ENCODE assay signal across 24 mouse cellular contexts in genomic region chr7:135527169-135527568, GRCm38 (mm10). TPM values are rescaled to one million over a fixed set of nuclear protein-coding genes. Genes with fewer than 3 reads are reported as not detected.
A peak's percentile ranks its signal among the peaks of the same experiment; 100 is the strongest.
DNase-seq lines count a peak whose midpoint lies in the region; ATAC-seq and TF ChIP-seq lines count a peak whose summit lies in the region.
"Had no signal": no experiment of that assay in that cellular context is flagged by ENCODE, and none has a peak within 500 bp of the region (broad histone marks: within the 10 kb centered on the region; RNA-seq: fewer than 3 reads in every experiment).

No protein-coding gene starts in this region.

- H3K4me1 ChIP-seq in kidney, embryonic 16.5 days (ENCODE audit: insufficient read depth, low read length): peaks cover 22% of the 10 kb centered on the region
- peaks cover 18% of the 10 kb centered on the region for H3K4me1 ChIP-seq in intestine, embryonic 16.5 days (ENCODE audit: control insufficient read depth, insufficient read depth, low read length)
- H3K4me1 ChIP-seq in small intestine, adult 2 months (ENCODE audit: control insufficient read depth, insufficient read depth, insufficient read length, low read length): peaks cover 21% of the 10 kb centered on the region
- H3K4me1 ChIP-seq: heart, embryonic 15.5 days had no signal

- H3K9me3 ChIP-seq in kidney, embryonic 16.5 days (ENCODE audit: low read length): no peaks in the 10 kb centered on the region
- H3K9me3 ChIP-seq in intestine, embryonic 16.5 days (ENCODE audit: control insufficient read depth, low read length): no peaks in the 10 kb centered on the region
- H3K9me3 ChIP-seq: embryonic facial prominence, embryonic 13.5 days; forebrain, embryonic 13.5 days; heart, embryonic 15.5 days; hindbrain, embryonic 10.5 days had no signal

- 38% methylated on average over 3 of the region's 3 CpGs for WGBS in kidney, embryonic 16.5 days
- 46% methylated on average over 3 of the region's 3 CpGs for WGBS in intestine, embryonic 16.5 days
- 15% methylated on average over 3 of the region's 3 CpGs for WGBS in small intestine, adult 2 months

- H3K4me2 ChIP-seq in kidney, embryonic 16.5 days (replicated peaks; ENCODE audit: low read depth, low read length): no peak overlapping the region; the same call in 1 of the 2 replicates
- H3K4me2 ChIP-seq in intestine, embryonic 16.5 days (ENCODE audit: low read depth, low read length): peak overlapping the region; percentile 44
- H3K4me2 ChIP-seq: embryonic facial prominence, embryonic 13.5 days; forebrain, embryonic 13.5 days; heart, embryonic 11.5 days; heart, embryonic 15.5 days; hindbrain, embryonic 14.5 days had no signal

- no peak overlapping the region for H3K27ac ChIP-seq in kidney, embryonic 16.5 days (ENCODE audit: low read length)
- H3K27ac ChIP-seq in intestine, embryonic 16.5 days (ENCODE audit: low read length): peak overlapping the region; percentile 42; the same call in 1 of the 2 replicates
- peak overlapping the region; percentile 92 for H3K27ac ChIP-seq in small intestine, adult 2 months (ENCODE audit: insufficient read depth, low read depth, low read length)
- H3K27ac ChIP-seq: embryonic facial prominence, embryonic 13.5 days; forebrain, embryonic 13.5 days; heart, adult 2 months; heart, embryonic 15.5 days; hindbrain, embryonic 10.5 days; hindbrain, embryonic 14.5 days had no signal

- no peak for ATAC-seq in kidney, embryonic 16.5 days (ENCODE audit: low FRiP score, low TSS enrichment)
- ATAC-seq in intestine, embryonic 16.5 days: no peak
- ATAC-seq in erythroid progenitor cell, adult 5-6 weeks (replicated peaks; ENCODE audit: low FRiP score, poor library complexity, severe bottlenecking): no peak
- ATAC-seq: forebrain, embryonic 13.5 days; forebrain, postnatal 0 days had no signal

- no peak for DNase-seq in kidney, adult 8-10 months
- DNase-seq in MEL-GATA-1-ER (ENCODE audit: extremely low read depth, low read depth): peak; percentile 49
- no peak for DNase-seq in ovary, postnatal 36 days (ENCODE audit: low spot score)
- DNase-seq: adrenal gland, postnatal 10 days; cerebellum, adult 11 months; cerebellum, adult 8-10 months; cerebellum, postnatal 25 days; forebrain, postnatal 0 days; gastrocnemius, postnatal 14 days; heart, adult 2 months; heart, postnatal 14 days had no signal

- no peak for TF ChIP-seq CTCF in small intestine, adult 2 months (IDR thresholded peaks at IDR 0.05; ENCODE audit: extremely low read depth, insufficient read length, insufficient replicate concordance, low read depth, low read length)

- H3K36me3 ChIP-seq in kidney, embryonic 16.5 days (ENCODE audit: insufficient read depth, low read length): no peaks in the 10 kb centered on the region
- no peaks in the 10 kb centered on the region for H3K36me3 ChIP-seq in intestine, embryonic 16.5 days (ENCODE audit: control insufficient read depth, insufficient read depth, low read length)
- H3K36me3 ChIP-seq in small intestine, adult 2 months (ENCODE audit: control insufficient read depth, insufficient read depth, low read length): peaks cover 4% of the 10 kb centered on the region; the same call in 1 of the 2 replicates
- H3K36me3 ChIP-seq: embryonic facial prominence, embryonic 13.5 days; heart, embryonic 15.5 days; hindbrain, embryonic 10.5 days had no signal

- peak overlapping the region; percentile 17 for H3K4me3 ChIP-seq in kidney, embryonic 16.5 days (ENCODE audit: low read length)
- H3K4me3 ChIP-seq in intestine, embryonic 16.5 days (ENCODE audit: low read length): peak overlapping the region; percentile 40
- peak overlapping the region; percentile 66 for H3K4me3 ChIP-seq in small intestine, adult 2 months (ENCODE audit: low read depth, low read length)
- H3K4me3 ChIP-seq: embryonic facial prominence, embryonic 13.5 days; forebrain, embryonic 13.5 days; heart, adult 2 months; heart, embryonic 15.5 days; hindbrain, embryonic 10.5 days had no signal

- no peak for TF ChIP-seq POLR2A in small intestine, adult 2 months (IDR thresholded peaks at IDR 0.05; ENCODE audit: low read depth, low read length)

- no peaks in the 10 kb centered on the region for H3K27me3 ChIP-seq in kidney, embryonic 16.5 days (ENCODE audit: insufficient read depth, low read length)
- no peaks in the 10 kb centered on the region for H3K27me3 ChIP-seq in intestine, embryonic 16.5 days (replicated peaks; ENCODE audit: control insufficient read depth, insufficient read depth, low read length)
- no peaks in the 10 kb centered on the region for H3K27me3 ChIP-seq in small intestine, adult 2 months (ENCODE audit: control insufficient read depth, insufficient read depth, low read length)
- H3K27me3 ChIP-seq: embryonic facial prominence, embryonic 13.5 days; forebrain, embryonic 13.5 days; heart, embryonic 15.5 days had no signal

- H3K9ac ChIP-seq in kidney, embryonic 16.5 days (replicated peaks; ENCODE audit: low read length): no peak overlapping the region
- H3K9ac ChIP-seq in intestine, embryonic 16.5 days (ENCODE audit: low read depth, low read length): peak overlapping the region; percentile 41
- H3K9ac ChIP-seq: embryonic facial prominence, embryonic 13.5 days; forebrain, embryonic 13.5 days; forebrain, postnatal 0 days; heart, embryonic 15.5 days; hindbrain, embryonic 14.5 days had no signal

RNA-seq across cellular contexts. Expression of gene Clrn3, which starts 1.3 kb away (rescaled TPM):
- 14.3 and 17.3 TPM in 2 replicates for polyA plus RNA-seq in kidney, embryonic 16.5 days (2015; fragmentation: Nextera tagmentation; extraction: Ambion mirVana)
- polyA plus RNA-seq in intestine, embryonic 16.5 days (2015; fragmentation: Nextera tagmentation; extraction: Ambion mirVana): 40.3 and 45.1 TPM in 2 replicates
- polyA plus RNA-seq in small intestine, adult 2 months (2012; rRNA removed): 13.8 and 41.7 TPM in 2 replicates
- total RNA-seq in erythroid progenitor cell, adult 5-6 weeks (2015; ENCODE audit: low replicate concordance): not detected in 2 replicates
- total RNA-seq in erythroid progenitor cell, adult 5-6 weeks (2017; ENCODE audit: low replicate concordance): not detected in 2 replicates
- total RNA-seq: adrenal gland, postnatal 10 days; ES-E14; gastrocnemius, adult 18-20 months; gastrocnemius, postnatal 14 days; heart, adult 2 months; heart, postnatal 14 days had no signal
- polyA plus RNA-seq: brain, embryonic 14.5 days; embryonic facial prominence, embryonic 13.5 days; forebrain, embryonic 13.5 days; forebrain, postnatal 0 days; heart, adult 2 months; heart, embryonic 11.5 days; heart, embryonic 15.5 days; hindbrain, embryonic 10.5 days; hindbrain, embryonic 14.5 days had no signal

RNA-seq across cellular contexts. Expression of gene Ptpre, which starts 10.1 kb away (rescaled TPM):
- polyA plus RNA-seq in kidney, embryonic 16.5 days (2015; fragmentation: Nextera tagmentation; extraction: Ambion mirVana): 1.3 and 1.7 TPM in 2 replicates
- polyA plus RNA-seq in intestine, embryonic 16.5 days (2015; fragmentation: Nextera tagmentation; extraction: Ambion mirVana): 2.4 and 2.9 TPM in 2 replicates
- polyA plus RNA-seq in small intestine, adult 2 months (2012; rRNA removed): 4.3 and 17.0 TPM in 2 replicates
- total RNA-seq in erythroid progenitor cell, adult 5-6 weeks (2015; ENCODE audit: low replicate concordance): 10.8 and 13.0 TPM in 2 replicates
- 6.1 and 6.3 TPM in 2 replicates for total RNA-seq in erythroid progenitor cell, adult 5-6 weeks (2017; ENCODE audit: low replicate concordance)
